Mouse (Mus musculus): ENCODE results near the gene Rorc.

- TF ChIP-seq ZNF384 (IDR thresholded peaks at IDR 0.05; ENCODE audit: low read depth, low read length) (no peak), ZC3H11A (IDR thresholded peaks at IDR 0.05; ENCODE audit: borderline replicate concordance, low read depth, low read length) (no peak), HCFC1 (IDR thresholded peaks at IDR 0.05; ENCODE audit: borderline replicate concordance, insufficient read depth, low read length) (no peak), CHD2 (IDR thresholded peaks at IDR 0.05; ENCODE audit: low read depth, low read length) (no peak)
Observed at GRCm38 (mm10) chr3:94389420-94389819, 16.8 kb downstream of the Rorc start.
